Mouse (Mus musculus) stomach, embryonic 14.5 days (tissue): ENCODE measurements around the gene Olfr1442. TPM values are rescaled to one million over a fixed set of nuclear protein-coding genes. Genes with fewer than 3 reads are reported as not detected.
"Not testable (repeated sequence)": the region's sequence is repeated elsewhere in the genome, so short reads cannot be mapped to it uniquely, and the experiment has no call there.

Experiments
- ATAC-seq: fragments of 200-750 bp; cut with Nextera tagmentation; 2 replicates; pipeline ENCODE4 v1.8.0; 2017; ENCODE audit warnings: low read depth, moderate TSS enrichment; ENCODE audit not compliant: insufficient number of reproducible peaks, insufficient read depth, low FRiP score
- H3K27ac ChIP-seq: fragments of 300-500 bp; sonication (generic); 2 replicates; pipeline ENCODE4 v1.5.1; 2014; ENCODE audit warnings: mild to moderate bottlenecking, low read length, moderate library complexity, mixed read lengths
- H3K27me3 ChIP-seq: fragments of 300-500 bp; sonication (generic); 2 replicates; pipeline ENCODE4 v1.6.1; 2014; ENCODE audit warnings: low read length, control low read depth, mixed read lengths; ENCODE audit not compliant: control insufficient read depth, insufficient read depth
- H3K36me3 ChIP-seq: fragments of 300-500 bp; sonication (generic); 2 replicates; pipeline ENCODE4 v1.6.1; 2014; ENCODE audit warnings: mild to moderate bottlenecking, control low read depth, low read length, moderate library complexity, mixed read lengths; ENCODE audit not compliant: control insufficient read depth, insufficient read depth
- H3K4me1 ChIP-seq: fragments of 300-500 bp; sonication (generic); 2 replicates; pipeline ENCODE4 v1.6.1; 2014; ENCODE audit warnings: low read length, control low read depth, mixed read lengths; ENCODE audit not compliant: control insufficient read depth, insufficient read depth
- H3K4me2 ChIP-seq: fragments of 300-500 bp; sonication (generic); replicated peaks from 2 replicates; pipeline ENCODE4 v1.6.1; 2014; ENCODE audit warnings: low read depth, low read length, control low read depth
- H3K4me3 ChIP-seq: fragments of 300-500 bp; sonication (generic); 2 replicates; pipeline ENCODE4 v1.5.1; 2014; ENCODE audit warnings: low read depth, low read length, control low read depth
- H3K9ac ChIP-seq: fragments of 300-500 bp; sonication (generic); replicated peaks from 2 replicates; pipeline ENCODE4 v1.6.1; 2014; ENCODE audit warnings: low read depth, mild to moderate bottlenecking, control low read depth, low read length, moderate library complexity, mixed read lengths
- H3K9me3 ChIP-seq: fragments of 300-500 bp; sonication (generic); 2 replicates; pipeline ENCODE4 v1.6.1; 2016; ENCODE audit warnings: low read depth, low read length, control low read depth; ENCODE audit not compliant: control insufficient read depth
- WGBS: fragments of 180-500 bp; shearing (Covaris S2); extraction: QIAGEN DNeasy Blood & Tissue Kit; methylation state at CpG from one replicate; pipeline ENCODE4 v1.1.7; 2014; 5-methylcytosine and 5-hydroxymethylcytosine counted together
- polyA plus RNA-seq: library from polyadenylated mRNA; unstranded; fragments of >200 nt; fragmentation: Nextera tagmentation; extraction: Ambion mirVana; gene quantifications from 2 replicates; pipeline ENCODE4 v1.2.1, GENCODE M21; 2014

The Olfr1442 gene
- polyA plus RNA-seq, 1 experiment from 2014 or later, result not detected

- no peaks in the 10 kb centered on the region for H3K27me3 ChIP-seq
- H3K4me1 ChIP-seq, result no peaks in the 10 kb centered on the region
- H3K9ac ChIP-seq, result no peak overlapping the region
- H3K36me3 ChIP-seq, result no peaks in the 10 kb centered on the region
- no peak overlapping the region for H3K27ac ChIP-seq
- 63% methylated on average over 2 of the region's 2 CpGs for WGBS
- no peak for ATAC-seq
- H3K4me2 ChIP-seq, result no peak overlapping the region
- H3K9me3 ChIP-seq, result no peaks in the 10 kb centered on the region
- H3K4me3 ChIP-seq, result no peak overlapping the region
These were observed 50.2 kb downstream of the Olfr1442 start for GRCm38 (mm10) chr19:12720463-12720862.

GRCm38 (mm10) chr19:12720919-12721318 lies 50.7 kb downstream of the Olfr1442 start:
- not testable (repeated sequence) for H3K27me3 ChIP-seq, H3K9ac ChIP-seq, H3K4me1 ChIP-seq, H3K9me3 ChIP-seq, H3K36me3 ChIP-seq, H3K4me3 ChIP-seq, H3K27ac ChIP-seq, H3K4me2 ChIP-seq, ATAC-seq
- 90% methylated on average over 5 of the region's 5 CpGs for WGBS

GRCm38 (mm10) chr19:12721596-12721995 lies 51.4 kb downstream of the Olfr1442 start:
- ATAC-seq, result not testable (repeated sequence)
- WGBS, result 92% methylated on average over 7 of the region's 7 CpGs

GRCm38 (mm10) chr19:12722308-12722707 lies 52.1 kb downstream of the Olfr1442 start:
- WGBS, result 87% methylated on average over 2 of the region's 3 CpGs
- Histone ChIP-seq H3K36me3 (no peaks in the 10 kb centered on the region), H3K4me1 (no peaks in the 10 kb centered on the region), H3K27ac (no peak overlapping the region), H3K27me3 (no peaks in the 10 kb centered on the region), H3K9me3 (no peaks in the 10 kb centered on the region), H3K4me3 (no peak overlapping the region), H3K4me2 (no peak overlapping the region), H3K9ac (no peak overlapping the region)
- no peak for ATAC-seq

More at GRCm38 (mm10) chr19:12721596-12721995, 51.4 kb downstream of the Olfr1442 start:
- H3K36me3 ChIP-seq, H3K9ac ChIP-seq, H3K27ac ChIP-seq, H3K9me3 ChIP-seq, H3K4me3 ChIP-seq, H3K27me3 ChIP-seq, H3K4me1 ChIP-seq, H3K4me2 ChIP-seq: not testable (repeated sequence)

GRCm38 (mm10) chr19:12725851-12726250 lies 55.6 kb downstream of the Olfr1442 start:
- Histone ChIP-seq H3K27me3 (no peaks in the 10 kb centered on the region), H3K9ac (no peak overlapping the region), H3K4me2 (no peak overlapping the region), H3K36me3 (no peaks in the 10 kb centered on the region), H3K4me3 (no peak overlapping the region), H3K27ac (no peak overlapping the region), H3K9me3 (no peaks in the 10 kb centered on the region), H3K4me1 (no peaks in the 10 kb centered on the region)
- WGBS, result 63% methylated on average over 1 of the region's 1 CpGs
- ATAC-seq, result no peak

Other genes starting within 250 kb of the Olfr1442 start
- gene Pfpl, start 242.5 kb upstream of the Olfr1442 start, polyA plus RNA-seq, result not detected in 2 replicates
- gene Mpeg1, start 209.7 kb upstream of the Olfr1442 start, polyA plus RNA-seq, result 1.3 and 1.4 TPM in 2 replicates
- 18.9 and 20.2 TPM in 2 replicates for gene Dtx4, start 169.0 kb upstream of the Olfr1442 start, polyA plus RNA-seq
- 22.7 and 23.5 TPM in 2 replicates for gene Fam111a, start 124.7 kb upstream of the Olfr1442 start, polyA plus RNA-seq
- gene Gm4952, start 70.5 kb upstream of the Olfr1442 start, polyA plus RNA-seq, result 0.22 TPM in 1 of 2 replicates, not detected in the other
- gene Glyat, start 37.1 kb upstream of the Olfr1442 start, polyA plus RNA-seq, result not detected in 2 replicates
- gene Olfr1443, start 7.7 kb downstream of the Olfr1442 start, polyA plus RNA-seq, result not detected in 2 replicates
- not detected in 2 replicates for gene Keg1, start 25.3 kb downstream of the Olfr1442 start, polyA plus RNA-seq
- 1.1 TPM in 2 replicates for gene Cntf, start 95.2 kb downstream of the Olfr1442 start, polyA plus RNA-seq
- 10.4 and 12.0 TPM in 2 replicates for gene Zfp91, start 125.7 kb downstream of the Olfr1442 start, polyA plus RNA-seq
- 1.7 and 2.3 TPM in 2 replicates for gene Lpxn, start 125.8 kb downstream of the Olfr1442 start, polyA plus RNA-seq
- not detected in 2 replicates for gene Gm5244, start 176.2 kb downstream of the Olfr1442 start, polyA plus RNA-seq
- not detected in 2 replicates for gene Olfr1444, start 186.8 kb downstream of the Olfr1442 start, polyA plus RNA-seq
- not detected in 2 replicates for gene Olfr1445, start 213.4 kb downstream of the Olfr1442 start, polyA plus RNA-seq
- gene Olfr1446, start 223.1 kb downstream of the Olfr1442 start, polyA plus RNA-seq, result not detected in 2 replicates
- gene Olfr1447, start 233.3 kb downstream of the Olfr1442 start, polyA plus RNA-seq, result not detected in 2 replicates